Mouse (Mus musculus): Measurements from ENCODE around the gene Wdr48.

Wdr48 gene

GRCm38 (mm10) chr9:119894339-119895009 is at the start of gene Wdr48:
Gene Wdr48 (plus strand): TSS chr9:119894878.
- peak; percentile 99 for DNase-seq (ENCODE audit: extremely low spot score, low spot score)

GRCm38 (mm10) chr9:119847187-119847586 is 47.5 kb upstream of the Wdr48 start:
- DNase-seq (ENCODE audit: extremely low spot score, low spot score) = no peak

- no peak for DNase-seq (ENCODE audit: extremely low spot score, low spot score)
These were observed 46.0 kb upstream of the Wdr48 start for GRCm38 (mm10) chr9:119848671-119849070.

- no peak for DNase-seq (ENCODE audit: extremely low spot score, low spot score)
These were observed 45.5 kb upstream of the Wdr48 start for GRCm38 (mm10) chr9:119849214-119849613.

GRCm38 (mm10) chr9:119852347-119853030 is 42.2 kb upstream of the Wdr48 start:
- no peak for DNase-seq (ENCODE audit: extremely low spot score, low spot score)

- no peak for DNase-seq (ENCODE audit: extremely low spot score, low spot score)
These were observed 41.4 kb upstream of the Wdr48 start for GRCm38 (mm10) chr9:119853071-119853846.

GRCm38 (mm10) chr9:119854170-119854569 is 40.5 kb upstream of the Wdr48 start:
- DNase-seq (ENCODE audit: extremely low spot score, low spot score) = no peak

- no peak for DNase-seq (ENCODE audit: extremely low spot score, low spot score)
These were observed 7.4 kb upstream of the Wdr48 start for GRCm38 (mm10) chr9:119887144-119887901.

GRCm38 (mm10) chr9:119888843-119889246 is 5.8 kb upstream of the Wdr48 start:
- DNase-seq (ENCODE audit: extremely low spot score, low spot score) = no peak

GRCm38 (mm10) chr9:119889446-119889845 is 5.2 kb upstream of the Wdr48 start:
- DNase-seq (ENCODE audit: extremely low spot score, low spot score) = no peak

GRCm38 (mm10) chr9:119890692-119891091 is 4.0 kb upstream of the Wdr48 start:
- peak; percentile 18 for DNase-seq (ENCODE audit: extremely low spot score, low spot score)

GRCm38 (mm10) chr9:119893881-119894280 is 797 bp upstream of the Wdr48 start:
- no peak for DNase-seq (ENCODE audit: extremely low spot score, low spot score)

- no peak for DNase-seq (ENCODE audit: extremely low spot score, low spot score)
These were observed 503 bp downstream of the Wdr48 start for GRCm38 (mm10) chr9:119895040-119895721.

GRCm38 (mm10) chr9:119899446-119899845 is 4.8 kb downstream of the Wdr48 start:
- DNase-seq (ENCODE audit: extremely low spot score, low spot score) = no peak

- DNase-seq (ENCODE audit: extremely low spot score, low spot score) = no peak
These were observed 7.9 kb downstream of the Wdr48 start for GRCm38 (mm10) chr9:119902410-119903151.

GRCm38 (mm10) chr9:119908708-119909107 is 14.0 kb downstream of the Wdr48 start:
- DNase-seq (ENCODE audit: extremely low spot score, low spot score) = no peak

- DNase-seq (ENCODE audit: extremely low spot score, low spot score) = no peak
These were observed 15.3 kb downstream of the Wdr48 start for GRCm38 (mm10) chr9:119909931-119910330.

- DNase-seq (ENCODE audit: extremely low spot score, low spot score) = no peak
These were observed 18.6 kb downstream of the Wdr48 start for GRCm38 (mm10) chr9:119913087-119913838.

GRCm38 (mm10) chr9:119919858-119920257 is 25.2 kb downstream of the Wdr48 start:
- no peak for DNase-seq (ENCODE audit: extremely low spot score, low spot score)
